Mouse (Mus musculus) liver, embryonic 14.5 days (tissue): ENCODE data around the gene Clk1. TPM values are rescaled to one million over a fixed set of nuclear protein-coding genes. Genes with fewer than 3 reads are reported as not detected.
A peak's percentile ranks its signal among the peaks of the same experiment; 100 is the strongest.

Experiments used
- ATAC-seq: fragments of 200-750 bp; cut with Nextera tagmentation; 2 replicates; pipeline ENCODE4 v1.8.0; 2017; ENCODE audit warnings: moderate number of reproducible peaks, mild to moderate bottlenecking, moderate library complexity; ENCODE audit not compliant: insufficient read depth
- DNase-seq, 3 experiments: peaks; one replicate each; pipeline ENCODE4 v3.0.0-alpha.2; 2012 to 2013; ENCODE audit warnings: low read depth in 3 of 3, low spot score in 3 of 3
- H3K27ac ChIP-seq: fragments of 300-500 bp; sonication (generic); 2 replicates; pipeline ENCODE4 v1.5.1; 2014; ENCODE audit warnings: moderate library complexity, mild to moderate bottlenecking, control low read depth, inconsistent platforms
- H3K27me3 ChIP-seq: fragments of 300-500 bp; sonication (generic); 2 replicates; pipeline ENCODE4 v1.6.1; 2014; ENCODE audit warnings: mild to moderate bottlenecking, low read length, moderate library complexity; ENCODE audit not compliant: control insufficient read depth, insufficient read depth
- H3K36me3 ChIP-seq: fragments of 300-500 bp; sonication (generic); replicated peaks from 2 replicates; pipeline ENCODE4 v1.6.1; 2014; ENCODE audit warnings: low read depth; ENCODE audit not compliant: control insufficient read depth, insufficient read depth
- H3K4me1 ChIP-seq, 2 experiments: fragments of 200-500 bp in 1 of 2; fragments of 300-500 bp in 1 of 2; sonication (generic) in 1 of 2; replicated peaks; 2 replicates each; pipeline ENCODE4 v1.6.1; 2012 to 2014; ENCODE audit warnings: antibody characterized with exemption in 1 of 2, inconsistent platforms in 1 of 2, low read length in 1 of 2; ENCODE audit not compliant: control insufficient read depth in 2 of 2, insufficient read depth in 2 of 2
- H3K4me2 ChIP-seq: fragments of 300-500 bp; sonication (generic); 2 replicates; pipeline ENCODE4 v1.6.1; 2014; ENCODE audit warnings: low read depth, mild to moderate bottlenecking, control low read depth, moderate library complexity
- H3K4me3 ChIP-seq, 2 experiments: fragments of 200-500 bp in 1 of 2; fragments of 300-500 bp in 1 of 2; sonication (generic) in 1 of 2; 2 replicates each; pipeline ENCODE4 v1.5.1; 2012 to 2014; ENCODE audit warnings: low read depth in 2 of 2, low read length in 2 of 2, mild to moderate bottlenecking in 2 of 2, control low read depth in 1 of 2, inconsistent platforms in 1 of 2, moderate library complexity in 1 of 2; ENCODE audit not compliant: insufficient read depth in 1 of 2
- H3K9ac ChIP-seq: fragments of 300-500 bp; sonication (generic); replicated peaks from 2 replicates; pipeline ENCODE4 v1.6.1; 2014; ENCODE audit warnings: mild to moderate bottlenecking, control low read depth, moderate library complexity
- H3K9me3 ChIP-seq: fragments of 300-500 bp; sonication (generic); 2 replicates; pipeline ENCODE4 v1.6.1; 2016; ENCODE audit warnings: low read length, mixed read lengths; ENCODE audit not compliant: control insufficient read depth
- CTCF ChIP-seq: IDR thresholded peaks from 2 replicates; pipeline ENCODE4 v1.5.1; 2016; ENCODE audit warnings: antibody characterized with exemption, low read depth, control low read depth
- EP300 ChIP-seq: IDR thresholded peaks from 2 replicates; pipeline ENCODE4 v1.6.1; 2016; ENCODE audit warnings: antibody characterized with exemption, low read depth
- WGBS: fragments of 180-500 bp; shearing (Covaris S2); extraction: QIAGEN DNeasy Blood & Tissue Kit; methylation state at CpG from one replicate; pipeline ENCODE4 v1.1.7; 2014; ENCODE audit not compliant: insufficient replicate concordance; 5-methylcytosine and 5-hydroxymethylcytosine counted together
- polyA plus RNA-seq, 2 experiments: library from polyadenylated mRNA; depleted of rRNA in 1 of 2; stranded (reverse) in 1 of 2; unstranded in 1 of 2; fragments of >200 nt; fragmentation: Nextera tagmentation in 1 of 2; extraction: Ambion mirVana in 1 of 2; gene quantifications; 2 replicates each; pipeline versions ENCODE4 v1.2.1 to v1.2.3; 2012 to 2014

The Clk1 gene
- 49.0 and 97.9 TPM in 2 replicates for polyA plus RNA-seq (2012; rRNA removed)
- polyA plus RNA-seq (2014; fragmentation: Nextera tagmentation; extraction: Ambion mirVana): 69.3 and 78.5 TPM in 2 replicates

- no peaks in the 10 kb centered on the region for H3K9me3 ChIP-seq
- peak within 1 kb of the TSS; percentile 100 for H3K9ac ChIP-seq
- H3K4me1 ChIP-seq: peaks cover 5 to 10% of the 10 kb centered on the region in 2 experiments; a peak in 3 of 4 replicates
- peak within 1 kb of the TSS; percentile 87 for H3K4me2 ChIP-seq
- WGBS: under 1% methylated on average over 79 of the region's 79 CpGs
- H3K27ac ChIP-seq: peak within 1 kb of the TSS; percentile 98
- peak within 1 kb of the TSS; percentile 89 to 100 for H3K4me3 ChIP-seq
- TF ChIP-seq CTCF (0 out of 2 replicates have a peak, but pooled peaks have one; percentile 1), EP300 (no peak)
- peak; percentile 84 to 88 (median 88) for DNase-seq
- H3K36me3 ChIP-seq: peaks cover 32% of the 10 kb centered on the region
- H3K27me3 ChIP-seq: no peaks in the 10 kb centered on the region
- peak; percentile 87 for ATAC-seq
Measured at GRCm38 (mm10) chr1:58423371-58424248, at the start of gene Clk1. Gene Clk1 (minus strand): TSS chr1:58424066.

GRCm38 (mm10) chr1:58465561-58465960, 41.7 kb upstream of the Clk1 start:
- TF ChIP-seq EP300 (no peak), CTCF (no peak)
- no peak overlapping the region for H3K27ac ChIP-seq
- no peaks in the 10 kb centered on the region for H3K4me1 ChIP-seq
- H3K4me3 ChIP-seq: no peak overlapping the region
- ATAC-seq (no peak), DNase-seq (no peak)
- H3K4me2 ChIP-seq: no peak overlapping the region
- H3K9ac ChIP-seq: no peak overlapping the region
- H3K27me3 ChIP-seq: no peaks in the 10 kb centered on the region
- 95% methylated on average over 4 of the region's 4 CpGs for WGBS
- peaks cover 86% of the 10 kb centered on the region for H3K36me3 ChIP-seq
- H3K9me3 ChIP-seq: no peaks in the 10 kb centered on the region

- no peak overlapping the region for H3K4me2 ChIP-seq
- no peaks in the 10 kb centered on the region for H3K9me3 ChIP-seq
- no peaks in the 10 kb centered on the region for H3K4me1 ChIP-seq
- no peak for TF ChIP-seq CTCF
- no peak for TF ChIP-seq EP300
- no peak overlapping the region for H3K9ac ChIP-seq
- no peak overlapping the region for H3K4me3 ChIP-seq
- no peaks in the 10 kb centered on the region for H3K27me3 ChIP-seq
- H3K36me3 ChIP-seq: peaks cover 81% of the 10 kb centered on the region
- ATAC-seq: no peak
- H3K27ac ChIP-seq: no peak overlapping the region
- WGBS: 80% methylated on average over 4 of the region's 4 CpGs
- DNase-seq: no peak
Measured at GRCm38 (mm10) chr1:58465042-58465441, 41.2 kb upstream of the Clk1 start.

- ATAC-seq (no peak), DNase-seq (no peak)
- no peaks in the 10 kb centered on the region for H3K27me3 ChIP-seq
- 72% methylated on average over 2 of the region's 2 CpGs for WGBS
- H3K4me3 ChIP-seq: no peak overlapping the region
- peaks cover 74% of the 10 kb centered on the region for H3K36me3 ChIP-seq
- no peaks in the 10 kb centered on the region for H3K4me1 ChIP-seq
- H3K27ac ChIP-seq: no peak overlapping the region
- TF ChIP-seq EP300: no peak
- no peak for TF ChIP-seq CTCF
- H3K9ac ChIP-seq: no peak overlapping the region
- no peaks in the 10 kb centered on the region for H3K9me3 ChIP-seq
- no peak overlapping the region for H3K4me2 ChIP-seq
Measured at GRCm38 (mm10) chr1:58463935-58464334, 40.1 kb upstream of the Clk1 start.

- no peak for TF ChIP-seq EP300
- no peak for TF ChIP-seq CTCF
- no peak overlapping the region for H3K27ac ChIP-seq
- no peaks in the 10 kb centered on the region for H3K4me1 ChIP-seq
- whole genome bisulfite sequencing: 84% methylated on average over 3 of the region's 3 CpGs
- H3K4me2 ChIP-seq: no peak overlapping the region
- H3K9ac ChIP-seq: no peak overlapping the region
- H3K9me3 ChIP-seq: no peaks in the 10 kb centered on the region
- no peaks in the 10 kb centered on the region for H3K27me3 ChIP-seq
- peaks cover 63% of the 10 kb centered on the region for H3K36me3 ChIP-seq
- ATAC-seq (no peak), DNase-seq (no peak)
- H3K4me3 ChIP-seq: no peak overlapping the region
Measured at GRCm38 (mm10) chr1:58460566-58460965, 36.7 kb upstream of the Clk1 start.
